Mouse (Mus musculus) heart, adult 2 months (tissue): ENCODE results near the gene Bcl2l14.

Experiments used
- CTCF ChIP-seq: fragments of 200-600 bp; IDR thresholded peaks from 2 replicates; pipeline ENCODE4 v1.8.1; 2022; ENCODE audit warnings: antibody characterized with exemption, mild to moderate bottlenecking, moderate library complexity
- EP300 ChIP-seq: fragments of 200-500 bp; IDR thresholded peaks from 2 replicates; pipeline ENCODE4 v1.6.1; 2011; ENCODE audit warnings: low read depth, low read length, control low read depth; ENCODE audit not compliant: insufficient read depth
- POLR2A ChIP-seq: fragments of 200-500 bp; IDR thresholded peaks from 2 replicates; pipeline ENCODE4 v1.6.1; 2011; ENCODE audit warnings: mild to moderate bottlenecking, low read depth, low read length, control low read depth; ENCODE audit not compliant: insufficient read depth

- TF ChIP-seq POLR2A (no peak), EP300 (no peak), CTCF (no peak)
Observed at GRCm38 (mm10) chr6:134428455-134428854, 32.3 kb downstream of the Bcl2l14 start.
